In the genomic region with DNA sequence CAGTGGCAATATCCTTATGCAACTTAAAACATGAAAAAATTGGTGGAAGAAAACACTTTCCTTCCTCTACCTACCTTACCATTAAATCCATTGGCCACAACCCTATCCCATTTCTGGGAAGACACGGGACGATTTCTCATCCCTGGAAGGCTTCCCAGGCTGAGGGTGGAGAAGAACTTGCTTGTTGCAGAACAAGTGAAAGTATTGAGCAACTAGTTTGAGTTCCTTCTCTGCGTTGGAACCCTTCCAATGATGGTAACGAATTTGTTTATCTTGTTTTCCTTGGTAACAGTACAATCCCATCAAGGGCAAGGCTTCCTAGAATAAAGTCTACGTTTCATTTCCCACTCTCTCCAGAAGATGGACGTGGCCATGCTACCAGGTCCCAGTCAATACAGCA, we compare ENCODE assay signal across 10 mouse cellular contexts. TPM values are rescaled to one million over a fixed set of nuclear protein-coding genes. Genes with fewer than 3 reads are reported as not detected.
DNase-seq lines count a peak whose midpoint lies in the region; ATAC-seq lines count a peak whose summit lies in the region.
"Had no signal": no experiment of that assay in that cellular context is flagged by ENCODE, and none has a peak within 500 bp of the region (broad histone marks: within the 10 kb centered on the region; RNA-seq: fewer than 3 reads in every experiment).

No protein-coding gene starts in this region.

- DNase-seq in ovary, adult 18-20 months (ENCODE audit: low spot score), result peak; percentile 50
- no peak for DNase-seq in ovary, postnatal 14 days (ENCODE audit: low spot score)
- peak; percentile 51 for DNase-seq in adrenal gland, postnatal 14 days
- peak; percentile 65 for DNase-seq in gonadal fat pad, adult 2 months (ENCODE audit: low read depth)
- DNase-seq in embryo, embryonic 11 days, result no peak
- no peak for DNase-seq in right cerebral cortex, postnatal 14 days
- DNase-seq: cerebellum, adult 8-10 months; kidney, adult 8-10 months had no signal

- peak; percentile 77 for ATAC-seq in megakaryocyte, adult 5-6 weeks (ENCODE audit: poor library complexity, severe bottlenecking)
- ATAC-seq in megakaryocyte-erythroid progenitor cell, adult 5-6 weeks (replicated peaks; ENCODE audit: low FRiP score, low TSS enrichment, poor library complexity, severe bottlenecking), result no peak

RNA-seq across cellular contexts. Expression of a gene that starts 44.7 kb away (rescaled TPM):
- total RNA-seq in adrenal gland, postnatal 14 days (2021), result 30.3 and 30.7 TPM in 2 replicates
- 5.8 and 6.5 TPM in 2 replicates for polyA plus RNA-seq in gonadal fat pad, adult 2 months (2012; rRNA removed)
- total RNA-seq in megakaryocyte, adult 5-6 weeks (2015), result 31.7 and 35.6 TPM in 2 replicates
- 19.5 and 26.2 TPM in 2 replicates for total RNA-seq in megakaryocyte, adult 5-6 weeks (2017)
- 50.1 and 56.5 TPM in 2 replicates for total RNA-seq in megakaryocyte-erythroid progenitor cell, adult 5-6 weeks (2014; fragmentation: Nextera tagmentation)
- 51.2 and 57.4 TPM in 2 replicates for total RNA-seq in megakaryocyte-erythroid progenitor cell, adult 5-6 weeks (2017)

Comparison
In these comparisons a context has a peak if more than half of its experiments do, and no peak if none do; other contexts are left out.
1. DNase-seq: peak in ovary, adult 18-20 months (single experiment), adrenal gland, postnatal 14 days (single experiment) and gonadal fat pad, adult 2 months (single experiment); none in ovary, postnatal 14 days (single experiment), embryo, embryonic 11 days (single experiment) and right cerebral cortex, postnatal 14 days (single experiment).